Mouse (Mus musculus) fibroblast of lung, adult 2 months (primary cell): ENCODE data around the gene Plekhj1.
A peak's percentile ranks its signal among the peaks of the same experiment; 100 is the strongest.
"Not testable (repeated sequence)": the region's sequence is repeated elsewhere in the genome, so short reads cannot be mapped to it uniquely, and the experiment has no call there.

Experiments used
- DNase-seq: peaks from one replicate; pipeline ENCODE4 v3.0.0-alpha.2; 2011; ENCODE audit warnings: low read depth

Plekhj1 gene

GRCm38 (mm10) chr10:80826151-80827062, 28.0 kb upstream of the Plekhj1 start, which contains the start of gene Oaz1:
TSS of gene Oaz1 (plus strand) at chr10:80826656.
- DNase-seq = peak; percentile 100

DNA sequence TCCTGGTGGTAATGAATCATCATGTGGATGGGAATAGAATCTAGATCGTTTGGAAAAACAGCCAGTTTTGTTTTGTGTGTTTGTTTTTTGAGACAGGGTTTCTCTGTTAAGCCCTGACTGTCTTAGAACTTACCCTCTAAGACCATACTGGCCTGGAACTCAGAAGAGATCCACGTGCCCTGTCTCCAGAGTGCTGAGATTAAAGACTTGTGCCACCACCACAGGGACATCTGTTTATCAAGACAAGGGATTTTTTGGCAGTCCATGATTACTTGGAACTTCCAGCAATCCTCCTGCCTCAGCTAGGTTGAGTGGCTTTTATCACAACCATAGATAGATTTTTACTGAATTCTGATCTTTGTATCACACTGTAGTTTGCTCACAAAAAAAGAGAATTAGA, 26.4 kb upstream of the Plekhj1 start:
- DNase-seq = no peak

- no peak for DNase-seq
These were observed 25.6 kb upstream of the Plekhj1 start for GRCm38 (mm10) chr10:80823847-80824643.

GRCm38 (mm10) chr10:80823316-80823715, 24.9 kb upstream of the Plekhj1 start:
- no peak for DNase-seq

- no peak for DNase-seq
These were observed 24.1 kb upstream of the Plekhj1 start for GRCm38 (mm10) chr10:80822528-80822927.

DNA sequence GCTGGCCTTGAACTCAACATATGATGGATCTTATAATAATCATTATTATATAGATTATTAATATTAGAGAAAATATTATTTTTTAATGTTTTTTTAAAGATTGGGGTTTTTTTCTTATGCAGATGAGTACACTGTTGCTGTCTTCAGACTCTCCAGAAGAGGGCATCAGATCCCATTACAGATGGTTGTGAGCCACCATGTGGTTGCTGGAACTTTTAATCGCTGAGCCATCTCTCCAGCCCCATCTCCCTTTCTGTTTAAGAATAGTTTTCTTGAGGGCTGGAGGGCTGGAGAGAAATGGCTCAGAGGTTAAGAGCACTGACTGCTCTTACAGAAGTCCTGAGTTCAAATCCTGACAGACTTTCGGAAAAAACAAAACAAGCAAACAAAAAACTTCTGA, 23.6 kb upstream of the Plekhj1 start:
- DNase-seq = no peak

GRCm38 (mm10) chr10:80819406-80819805, 21.0 kb upstream of the Plekhj1 start:
- no peak for DNase-seq

DNA sequence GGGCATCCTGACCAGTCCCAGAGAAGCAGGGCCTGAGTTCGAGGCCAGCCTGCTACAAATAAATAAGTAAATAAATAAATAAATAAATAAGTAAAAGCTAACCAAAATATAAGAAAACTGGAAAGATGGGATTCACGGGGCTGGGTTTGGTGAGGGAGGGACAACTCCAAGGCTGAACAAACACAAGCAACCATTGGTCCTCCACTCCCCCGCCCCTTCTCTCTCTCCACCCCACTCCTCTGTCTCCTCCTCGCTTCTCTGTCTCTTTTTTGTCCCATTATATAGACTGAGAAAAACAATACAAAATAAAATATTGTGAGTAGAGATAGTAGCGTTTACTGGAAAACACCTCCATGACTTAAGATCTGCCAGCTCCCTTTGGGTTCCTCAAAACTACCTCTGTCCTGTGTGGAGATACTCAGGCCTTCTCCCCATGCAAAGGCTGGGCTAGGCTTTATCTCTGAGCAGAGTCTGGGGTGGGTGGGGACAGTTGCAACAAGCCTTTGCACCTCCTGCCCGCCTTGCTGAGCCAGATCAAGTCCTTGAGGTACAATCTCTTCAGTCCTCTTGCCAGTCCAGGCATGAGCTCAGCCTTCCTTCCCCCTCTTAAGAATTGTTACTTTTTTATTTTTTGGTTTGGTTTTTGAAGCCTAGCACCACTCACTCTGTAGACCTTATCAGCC, 20.3 kb upstream of the Plekhj1 start:
- no peak for DNase-seq

DNA sequence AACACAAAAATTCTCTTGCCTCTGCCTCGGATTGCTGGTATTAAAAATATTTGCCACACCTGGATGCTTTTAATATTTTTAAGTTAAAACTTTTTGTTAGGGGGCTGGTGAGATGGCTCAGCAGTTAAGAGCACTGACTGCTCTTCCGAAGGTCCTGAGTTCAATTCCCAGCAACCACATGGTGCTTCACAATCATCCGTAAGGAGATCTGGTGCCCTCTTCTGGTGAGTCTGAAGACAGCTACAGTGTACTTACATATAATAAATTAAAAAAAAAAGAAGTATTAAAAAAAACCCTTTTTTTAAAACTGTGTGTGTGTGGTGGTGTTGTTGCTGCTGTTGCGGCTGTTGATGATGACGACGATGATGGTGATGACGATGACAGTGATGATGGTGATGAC, 19.5 kb upstream of the Plekhj1 start:
- not testable (repeated sequence) for DNase-seq

GRCm38 (mm10) chr10:80817164-80817563, 18.7 kb upstream of the Plekhj1 start:
- no peak for DNase-seq

GRCm38 (mm10) chr10:80816303-80816702, 17.9 kb upstream of the Plekhj1 start:
- DNase-seq = not testable (repeated sequence)

DNA sequence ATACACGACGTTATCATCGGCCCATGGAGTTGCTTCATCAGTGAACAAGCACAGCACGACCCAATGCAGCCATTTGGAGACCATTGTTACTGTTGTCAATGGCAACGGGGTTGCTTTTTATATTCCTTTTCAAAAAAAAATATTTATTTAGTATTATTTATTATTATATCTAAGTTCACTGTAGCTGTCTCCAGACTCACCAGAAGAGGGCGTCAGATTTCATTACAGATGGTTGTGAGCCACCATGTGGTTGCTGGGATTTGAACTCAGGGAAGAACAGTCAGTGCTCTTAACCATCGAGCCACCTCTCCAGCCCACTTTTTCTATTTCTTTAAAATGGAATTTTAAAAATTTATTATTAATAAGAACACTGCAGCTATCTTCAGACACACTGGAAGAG, 16.4 kb upstream of the Plekhj1 start:
- DNase-seq = no peak

DNA sequence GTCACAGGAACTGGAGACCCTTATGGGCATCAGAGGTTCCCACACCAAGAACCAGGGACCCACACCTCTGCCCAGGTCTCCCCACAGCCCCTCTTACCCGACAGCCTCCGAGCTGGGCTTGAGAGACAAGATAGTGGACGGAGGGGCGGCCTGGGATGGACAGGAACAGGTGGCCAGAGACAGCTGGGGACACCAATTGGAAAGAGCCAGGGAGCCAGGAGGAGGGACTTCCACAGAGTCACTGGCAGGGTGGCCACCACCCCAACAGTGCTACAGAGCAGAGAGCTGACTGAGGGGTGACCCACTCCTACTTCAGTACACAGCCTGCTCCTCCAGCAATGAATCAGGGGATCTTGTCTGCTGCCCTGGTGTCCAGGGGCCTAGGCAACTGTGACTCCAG, 14.9 kb upstream of the Plekhj1 start, which contains the start of gene Jsrp1:
TSS of gene Jsrp1 (minus strand) at position 133 of the 400 bp plus-strand sequence.
- DNase-seq = no peak

- DNase-seq = no peak
These were observed 14.1 kb upstream of the Plekhj1 start for GRCm38 (mm10) chr10:80812391-80813041.

DNA sequence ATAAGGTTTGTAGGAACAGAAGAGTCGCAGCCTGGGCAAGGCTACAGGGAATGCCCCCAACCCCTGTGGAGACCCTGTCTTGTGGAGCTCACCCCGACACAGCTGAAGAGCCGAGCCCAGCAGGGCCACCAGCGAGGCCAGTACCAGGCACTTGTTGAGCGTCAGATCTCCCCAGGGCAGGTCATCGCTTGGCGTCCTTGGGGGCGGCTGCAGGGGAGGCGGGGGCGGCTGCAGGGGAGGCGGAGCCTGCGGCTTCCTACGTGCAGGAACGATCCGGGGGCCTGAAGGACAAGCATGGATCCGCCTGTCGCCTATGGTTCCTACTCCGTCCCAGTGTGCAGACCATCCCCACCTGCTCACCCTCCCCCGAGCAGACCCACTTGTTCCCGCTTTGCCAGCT, 11.7 kb upstream of the Plekhj1 start:
- DNase-seq = no peak

DNA sequence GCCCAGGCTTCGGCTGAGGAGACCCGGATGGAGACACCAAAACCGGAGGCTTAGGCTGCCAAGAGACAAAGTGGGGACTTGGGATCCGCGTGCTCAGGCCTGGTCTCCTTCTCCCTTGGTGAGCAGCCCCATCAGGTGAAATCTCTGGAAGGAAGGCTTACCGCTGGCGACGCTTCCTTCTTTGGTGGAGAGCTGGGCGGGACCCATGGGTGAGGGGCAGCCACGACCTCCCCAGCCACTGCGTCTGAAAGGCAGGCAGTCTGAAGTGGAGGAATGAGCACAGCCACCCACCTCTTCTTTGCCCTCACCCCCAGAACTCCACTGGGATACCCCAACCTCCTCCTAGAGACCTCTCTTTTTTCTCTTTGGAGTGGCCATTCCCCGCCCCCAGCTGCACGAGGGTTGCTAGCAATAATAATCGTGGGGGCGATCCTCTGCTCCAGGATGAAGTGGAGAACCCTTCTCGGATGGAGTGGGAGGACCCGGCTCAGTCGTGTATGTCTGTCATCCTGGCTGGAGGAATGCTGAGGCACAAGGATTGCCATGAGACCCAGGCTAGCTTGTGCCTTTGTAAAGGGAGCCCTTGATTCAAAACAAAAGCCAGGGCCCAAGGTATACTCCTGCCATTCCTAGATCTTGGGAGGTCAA, 10.7 kb upstream of the Plekhj1 start:
- no peak for DNase-seq

DNA sequence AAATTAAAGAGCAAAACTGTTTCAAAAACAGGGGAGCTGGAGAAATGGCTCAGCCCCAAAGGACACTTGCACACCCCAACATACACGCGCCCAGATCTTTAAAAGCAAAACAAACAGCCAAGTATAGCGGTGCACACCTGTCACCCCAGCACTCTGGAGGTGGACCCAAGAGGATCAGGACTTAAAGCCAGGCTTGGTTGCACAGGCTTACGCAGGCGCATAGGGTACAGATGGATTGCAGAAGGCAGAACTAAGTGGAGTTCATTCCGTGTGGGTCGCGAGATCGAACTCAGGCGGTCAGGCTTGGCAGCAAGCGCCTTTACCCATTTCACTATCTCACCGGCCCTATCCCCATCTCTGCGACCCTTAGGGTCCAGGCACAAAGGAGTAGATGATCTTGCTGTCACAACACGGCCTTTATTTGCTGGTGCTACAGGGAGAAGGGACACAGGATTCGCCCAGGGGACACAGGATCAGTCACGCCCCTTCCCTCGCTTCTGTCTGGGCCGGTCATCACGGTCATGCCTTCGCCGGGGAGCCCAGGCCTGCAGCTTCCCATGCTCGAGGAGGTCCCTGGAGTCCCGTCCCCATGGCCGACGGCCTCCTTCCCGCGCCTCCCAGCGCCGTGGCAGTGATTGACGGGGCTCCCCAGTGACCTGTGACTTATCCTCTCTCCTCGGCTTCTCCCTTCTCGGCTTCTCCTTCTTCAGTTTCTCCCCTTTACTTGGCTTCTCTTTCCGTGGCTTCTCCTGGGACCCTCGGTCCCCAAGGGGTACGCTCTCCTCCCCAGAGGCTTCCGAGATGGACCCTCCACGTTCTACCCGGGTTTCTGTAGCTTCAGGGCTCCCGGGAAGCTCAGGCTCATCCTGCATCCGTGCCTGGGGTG, 9.9 kb upstream of the Plekhj1 start:
- DNase-seq = no peak

- DNase-seq = no peak
These were observed 8.7 kb upstream of the Plekhj1 start for GRCm38 (mm10) chr10:80807057-80807627.

- no peak for DNase-seq
These were observed 8.1 kb upstream of the Plekhj1 start for GRCm38 (mm10) chr10:80806341-80807056.
